Mouse (Mus musculus) testis, postnatal 14 days (tissue): ENCODE measurements around the gene Slc2a9.
A peak's percentile ranks its signal among the peaks of the same experiment; 100 is the strongest.

ENCODE experiments used
- DNase-seq: peaks from one replicate; pipeline ENCODE4 v3.0.0; 2021; ENCODE audit warnings: low spot score

The Slc2a9 gene

GRCm38 (mm10) chr5:38469891-38470578 lies 32.9 kb downstream of the Slc2a9 start:
- peak; percentile 49 for DNase-seq

- DNase-seq, result no peak
Measured at GRCm38 (mm10) chr5:38466569-38467110, 36.3 kb downstream of the Slc2a9 start.

DNA sequence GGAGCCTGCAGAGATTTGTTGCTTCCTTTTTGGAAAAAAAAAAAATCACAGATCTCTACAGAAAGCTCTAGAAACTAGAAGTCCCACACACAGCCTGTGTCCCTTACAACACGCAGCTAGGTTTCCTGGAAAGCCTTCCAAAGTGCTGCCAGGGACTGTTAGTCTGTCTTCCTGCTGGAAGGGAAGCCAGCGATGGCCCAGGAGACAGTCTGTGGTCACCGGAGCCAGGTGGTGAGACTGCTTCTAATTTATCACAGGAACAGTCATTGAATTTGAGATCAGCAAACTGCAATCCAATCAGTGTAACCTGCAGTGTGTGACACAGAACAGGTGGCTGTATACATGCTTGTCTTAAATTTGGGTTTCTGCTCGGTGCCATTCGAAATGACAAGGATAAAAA lies 41.7 kb downstream of the Slc2a9 start:
- no peak for DNase-seq

- no peak for DNase-seq
Measured at GRCm38 (mm10) chr5:38450936-38451335, 52.0 kb downstream of the Slc2a9 start.

- DNase-seq, result no peak
Measured at GRCm38 (mm10) chr5:38449607-38450006, 53.3 kb downstream of the Slc2a9 start.

- DNase-seq, result no peak
Measured at GRCm38 (mm10) chr5:38448121-38448520, 54.8 kb downstream of the Slc2a9 start.

- DNase-seq, result no peak
Measured at GRCm38 (mm10) chr5:38446316-38446975, 56.5 kb downstream of the Slc2a9 start.

GRCm38 (mm10) chr5:38441088-38441839 lies 61.7 kb downstream of the Slc2a9 start:
- no peak for DNase-seq

DNA sequence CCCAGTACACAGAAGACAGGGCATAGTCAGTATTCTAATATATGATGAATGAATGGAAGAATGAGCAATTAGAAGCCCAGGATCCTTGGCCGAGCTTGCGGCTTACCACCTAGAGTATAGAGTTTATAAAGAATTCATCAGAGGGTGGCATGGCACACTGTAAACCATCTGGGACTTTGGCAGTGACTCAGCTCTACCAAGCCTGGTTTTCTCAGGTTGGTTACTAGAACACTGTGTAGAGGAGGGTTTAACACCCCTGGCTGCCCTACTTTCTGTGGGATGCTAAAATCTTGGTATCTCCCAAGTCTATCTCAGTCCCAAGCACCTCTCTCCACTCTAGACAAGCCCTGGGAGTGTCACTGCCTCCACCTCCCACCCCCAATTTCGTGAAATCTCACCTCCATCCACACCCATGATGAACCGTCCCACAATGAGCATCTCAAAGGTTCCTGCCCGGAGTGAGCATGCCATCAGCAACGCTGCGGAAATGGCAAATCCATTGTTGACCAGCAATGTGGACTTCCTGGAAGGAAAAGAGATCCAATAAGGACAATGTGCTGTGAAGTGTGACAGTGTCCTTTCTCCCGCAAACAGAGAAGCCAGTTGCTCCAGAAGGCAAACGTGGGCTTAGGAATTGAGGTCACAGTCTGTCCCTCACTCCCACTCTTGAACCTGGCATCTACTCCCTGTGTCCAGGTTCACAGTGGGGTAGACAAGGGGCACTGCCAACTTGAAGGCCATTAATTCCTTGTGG lies 62.5 kb downstream of the Slc2a9 start:
- no peak for DNase-seq

GRCm38 (mm10) chr5:38436681-38437080 lies 66.3 kb downstream of the Slc2a9 start:
- DNase-seq, result peak; percentile 31

DNA sequence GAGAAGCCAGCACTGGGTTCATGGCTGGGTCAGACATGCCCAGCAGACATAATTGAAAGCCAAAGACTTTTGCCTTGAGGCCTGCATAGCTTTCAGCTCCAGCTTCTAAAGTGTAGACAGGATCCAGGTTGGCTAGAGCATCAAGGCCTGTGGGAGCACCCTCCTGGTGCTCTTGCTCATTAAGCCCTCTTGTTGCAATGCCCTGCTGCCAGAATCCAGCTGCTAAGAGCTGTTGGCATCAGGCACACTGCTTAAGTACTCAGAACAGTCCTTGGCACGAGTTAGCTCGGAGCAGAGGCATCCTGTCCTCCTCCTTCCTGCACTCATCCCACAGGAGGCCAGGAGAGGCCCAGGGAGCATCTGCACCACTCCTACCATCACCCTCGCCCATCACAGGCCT lies 68.1 kb downstream of the Slc2a9 start:
- no peak for DNase-seq

GRCm38 (mm10) chr5:38431201-38431600 lies 71.7 kb downstream of the Slc2a9 start:
- no peak for DNase-seq

DNA sequence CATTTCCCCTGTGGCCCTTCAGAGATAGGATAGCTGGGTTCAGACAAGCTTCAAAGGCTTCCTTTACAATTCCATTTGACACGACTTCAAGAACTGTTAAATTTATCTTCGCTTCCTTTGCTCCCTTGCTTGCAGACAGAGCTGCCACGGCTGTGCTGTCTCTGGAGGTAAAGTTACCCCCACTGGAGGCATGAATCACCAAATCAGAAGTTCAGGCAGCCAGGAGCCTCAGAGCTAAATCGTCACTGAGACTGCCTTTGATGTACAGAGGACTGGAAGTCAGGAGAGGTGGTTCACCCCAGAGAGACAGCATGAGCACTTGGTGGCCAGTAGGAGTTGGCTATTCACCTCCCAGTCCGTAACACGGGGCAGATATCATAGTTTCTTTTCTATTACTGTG lies 73.8 kb downstream of the Slc2a9 start:
- DNase-seq, result no peak

GRCm38 (mm10) chr5:38427757-38428156 lies 75.2 kb downstream of the Slc2a9 start:
- no peak for DNase-seq

DNA sequence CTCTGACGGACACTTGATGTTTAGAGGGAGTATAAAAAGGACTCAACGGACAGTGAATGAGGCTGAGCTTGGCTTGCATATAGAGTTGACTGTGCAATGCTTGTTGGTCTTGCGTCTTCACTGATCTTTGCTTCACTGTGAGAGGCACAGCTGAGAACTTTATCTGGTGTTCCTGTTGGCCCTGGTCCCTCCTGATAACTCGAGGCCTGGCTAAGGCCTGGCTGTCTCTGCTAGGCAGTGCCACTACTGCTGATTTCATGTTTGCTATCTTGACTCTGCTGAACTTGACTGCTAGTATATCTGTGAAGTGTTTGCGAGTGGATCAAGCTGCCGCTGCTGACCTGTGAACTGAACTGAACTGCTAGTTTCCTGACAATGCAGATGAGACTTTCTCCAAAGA lies 77.4 kb downstream of the Slc2a9 start:
- no peak for DNase-seq

DNA sequence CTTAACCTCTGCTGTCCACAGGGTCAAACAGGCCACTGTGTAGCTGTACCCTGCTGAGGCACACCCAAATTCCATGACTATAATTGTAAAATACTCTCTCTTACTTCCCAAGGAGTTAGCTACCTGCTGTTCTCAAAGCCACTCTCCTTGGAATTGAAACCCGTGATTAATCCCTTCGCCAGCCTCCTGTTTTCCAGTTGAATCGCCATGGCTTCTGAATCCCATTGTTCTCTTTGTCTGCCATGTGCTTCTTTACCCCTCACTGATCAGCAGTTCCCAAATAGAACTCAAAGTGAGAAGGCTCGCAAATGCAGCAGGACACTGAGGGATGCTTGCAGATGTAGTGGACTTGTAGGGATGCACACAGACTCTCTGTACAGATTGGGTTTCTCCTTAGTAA lies 80.5 kb downstream of the Slc2a9 start:
- DNase-seq, result no peak

DNA sequence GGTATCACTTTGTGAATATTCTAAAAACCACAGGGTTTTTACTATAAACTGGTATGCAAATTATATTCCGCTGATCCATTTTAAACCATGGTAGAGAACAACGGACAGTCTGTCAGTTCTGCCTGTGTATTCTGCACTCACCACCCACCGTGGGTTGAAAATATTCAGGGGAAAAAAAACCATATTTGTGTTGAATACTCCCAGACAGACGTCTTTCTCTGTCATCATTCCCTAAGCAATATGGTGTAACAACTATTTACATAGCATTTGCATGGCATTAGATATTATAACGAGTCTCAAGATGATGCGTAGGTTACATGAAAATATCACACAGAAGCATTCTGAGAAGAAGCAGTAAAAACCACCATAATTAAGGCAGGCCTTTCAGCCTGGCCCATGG lies 84.1 kb downstream of the Slc2a9 start:
- no peak for DNase-seq

GRCm38 (mm10) chr5:38403612-38404011 lies 99.3 kb downstream of the Slc2a9 start:
- DNase-seq, result no peak

- no peak for DNase-seq
Measured at GRCm38 (mm10) chr5:38402288-38402687, 100.7 kb downstream of the Slc2a9 start.

DNA sequence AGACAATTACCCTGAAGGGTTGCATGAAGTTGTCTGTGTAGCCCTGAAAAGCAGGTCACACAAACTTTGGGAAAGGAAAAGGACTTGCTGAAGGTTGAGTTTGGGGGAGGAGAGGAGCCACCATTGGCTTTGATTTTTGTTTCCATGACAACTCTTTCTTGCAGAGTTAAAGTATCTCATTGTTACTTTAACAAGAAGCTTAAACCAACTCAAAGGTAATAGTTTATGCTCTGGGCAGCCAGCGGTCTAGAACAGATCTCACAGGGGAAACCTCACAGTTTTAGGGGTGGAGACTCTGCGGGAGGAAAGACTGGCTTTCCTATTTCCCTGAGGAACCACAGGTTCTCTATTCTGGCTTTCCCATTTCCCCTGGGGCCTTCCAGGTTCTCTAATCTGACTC lies 114.1 kb downstream of the Slc2a9 start:
- DNase-seq, result no peak

DNA sequence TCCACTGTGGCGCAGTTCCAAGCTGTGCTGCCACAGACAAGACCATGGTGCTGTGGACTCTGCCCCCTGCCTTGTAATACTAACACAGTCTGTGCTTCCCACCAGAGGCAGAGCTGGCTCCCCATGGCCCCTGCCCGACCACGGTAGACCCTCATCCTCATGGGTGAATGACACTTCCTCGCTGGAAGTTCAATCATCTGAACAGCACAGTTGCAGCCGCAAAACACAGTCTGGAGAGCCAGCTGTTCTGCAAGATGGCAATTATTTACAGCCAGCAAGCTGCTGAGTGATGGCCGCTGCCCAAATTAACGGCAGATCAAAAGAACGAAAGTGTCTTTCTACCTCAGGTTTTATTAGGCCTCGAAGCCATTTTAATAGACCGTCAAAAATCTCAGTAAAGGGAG lies 114.5 kb downstream of the Slc2a9 start:
- no peak for DNase-seq

DNA sequence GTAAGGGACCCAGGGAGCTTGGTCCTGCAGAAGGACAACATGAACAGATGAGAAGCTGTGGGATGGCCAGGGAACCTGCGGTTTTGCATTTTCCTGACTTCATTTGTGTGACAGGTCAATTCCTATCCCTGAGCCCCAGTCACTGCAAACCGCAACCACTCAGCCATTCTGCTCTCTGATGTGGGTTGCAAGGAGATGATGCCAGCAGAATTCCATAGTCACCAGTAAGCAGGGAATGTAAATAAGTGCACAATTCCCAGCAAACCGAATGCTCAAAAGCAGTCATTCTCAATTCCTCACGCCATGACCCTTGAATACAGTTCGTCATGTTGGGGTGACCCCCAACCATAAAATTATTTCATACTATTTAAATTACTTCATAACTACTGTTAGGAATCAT lies 123.0 kb downstream of the Slc2a9 start:
- no peak for DNase-seq
